Mouse (Mus musculus) c-Kit-positive CD71-positive TER-119-negative erythroid progenitor cells, embryonic 14.5 days (primary cell): ENCODE measurements around the gene Nxf1.
"Not testable (repeated sequence)": the region's sequence is repeated elsewhere in the genome, so short reads cannot be mapped to it uniquely, and the experiment has no call there.

Experiments
- DNase-seq: peaks from one replicate; pipeline ENCODE4 v3.0.0-alpha.2; 2013; ENCODE audit warnings: low read depth

Nxf1 gene

DNA sequence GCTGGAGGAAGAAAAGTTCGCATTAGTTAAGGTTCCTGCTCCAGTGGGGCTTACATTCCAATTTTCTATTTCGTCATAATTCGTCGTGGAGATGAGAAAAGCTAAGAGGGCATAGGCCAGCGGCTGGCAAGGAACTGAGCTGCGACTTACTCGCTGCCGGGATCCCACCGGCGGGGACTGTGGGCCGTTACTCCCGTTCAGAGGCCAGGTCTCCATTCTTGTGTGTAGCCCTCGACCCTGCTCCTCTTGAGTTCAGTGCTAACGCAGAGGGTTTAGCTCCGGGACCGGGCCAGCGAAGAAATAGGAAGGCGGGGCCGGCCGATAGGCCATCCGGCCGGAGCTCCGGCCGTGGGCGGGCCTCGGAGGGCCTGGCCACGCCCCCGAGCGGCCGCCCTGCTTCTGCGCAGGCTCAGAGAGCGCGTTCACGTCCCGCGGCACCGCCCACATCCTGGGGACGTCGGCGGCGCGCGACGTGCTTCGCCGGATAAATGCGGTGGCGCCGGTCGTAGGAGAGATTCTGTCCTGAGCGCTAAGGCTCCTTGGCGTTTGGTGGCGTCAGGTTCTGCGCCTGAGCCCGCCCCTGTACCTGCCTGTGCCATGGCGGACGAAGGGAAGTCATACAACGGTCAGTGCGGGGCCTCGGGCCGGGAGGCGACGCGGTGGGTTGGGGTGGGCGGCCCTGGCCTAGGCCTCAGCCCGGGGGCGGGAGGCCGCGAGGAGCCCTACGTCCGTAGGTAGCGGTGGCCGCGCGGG is at the start of gene Nxf1:
TSS of gene Nxf1 (plus strand) at position 439 of the 753 bp plus-strand sequence.
- peak; percentile 85 for DNase-seq

- DNase-seq: no peak
Observed at GRCm38 (mm10) chr19:8708954-8709353, 47.9 kb upstream of the Nxf1 start.

DNA sequence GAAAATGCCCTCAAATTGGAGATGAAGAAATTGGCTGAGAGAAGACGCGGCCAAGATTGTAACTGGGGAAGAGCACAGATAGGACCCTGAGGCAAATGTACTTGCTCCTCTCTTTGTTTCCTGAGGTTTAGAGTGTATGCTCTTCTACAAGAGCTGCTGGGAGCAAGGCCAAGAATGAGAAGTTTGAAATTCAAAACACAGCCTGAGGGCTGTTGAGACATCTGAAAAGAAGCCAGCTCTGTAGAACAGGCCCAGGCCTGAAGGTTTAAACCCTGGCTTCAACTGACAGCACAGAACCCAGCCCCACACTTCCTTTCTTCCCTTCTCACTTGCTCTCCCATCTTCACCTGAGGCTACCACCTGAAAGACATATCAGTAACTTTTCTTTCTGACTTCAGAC is 46.8 kb upstream of the Nxf1 start:
- DNase-seq: no peak

DNA sequence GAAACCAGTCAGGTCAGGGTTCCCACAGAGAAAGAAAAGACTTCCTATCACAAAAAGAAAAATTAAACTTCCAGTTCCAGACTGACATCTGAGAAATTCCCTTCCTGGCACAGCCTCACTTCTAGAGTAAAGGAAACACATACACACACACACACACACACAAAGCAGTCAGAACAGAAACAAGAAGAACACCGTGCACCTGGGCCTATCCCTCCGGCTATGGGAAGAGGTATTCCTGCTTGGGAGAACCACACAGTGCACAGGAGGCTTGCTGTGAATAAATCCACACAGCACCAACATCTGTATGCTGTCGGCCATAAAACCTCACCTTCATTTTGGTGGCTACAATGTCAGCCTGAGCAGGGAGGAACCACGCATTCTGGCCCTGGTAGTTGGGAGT is 45.4 kb upstream of the Nxf1 start:
- DNase-seq: no peak

DNA sequence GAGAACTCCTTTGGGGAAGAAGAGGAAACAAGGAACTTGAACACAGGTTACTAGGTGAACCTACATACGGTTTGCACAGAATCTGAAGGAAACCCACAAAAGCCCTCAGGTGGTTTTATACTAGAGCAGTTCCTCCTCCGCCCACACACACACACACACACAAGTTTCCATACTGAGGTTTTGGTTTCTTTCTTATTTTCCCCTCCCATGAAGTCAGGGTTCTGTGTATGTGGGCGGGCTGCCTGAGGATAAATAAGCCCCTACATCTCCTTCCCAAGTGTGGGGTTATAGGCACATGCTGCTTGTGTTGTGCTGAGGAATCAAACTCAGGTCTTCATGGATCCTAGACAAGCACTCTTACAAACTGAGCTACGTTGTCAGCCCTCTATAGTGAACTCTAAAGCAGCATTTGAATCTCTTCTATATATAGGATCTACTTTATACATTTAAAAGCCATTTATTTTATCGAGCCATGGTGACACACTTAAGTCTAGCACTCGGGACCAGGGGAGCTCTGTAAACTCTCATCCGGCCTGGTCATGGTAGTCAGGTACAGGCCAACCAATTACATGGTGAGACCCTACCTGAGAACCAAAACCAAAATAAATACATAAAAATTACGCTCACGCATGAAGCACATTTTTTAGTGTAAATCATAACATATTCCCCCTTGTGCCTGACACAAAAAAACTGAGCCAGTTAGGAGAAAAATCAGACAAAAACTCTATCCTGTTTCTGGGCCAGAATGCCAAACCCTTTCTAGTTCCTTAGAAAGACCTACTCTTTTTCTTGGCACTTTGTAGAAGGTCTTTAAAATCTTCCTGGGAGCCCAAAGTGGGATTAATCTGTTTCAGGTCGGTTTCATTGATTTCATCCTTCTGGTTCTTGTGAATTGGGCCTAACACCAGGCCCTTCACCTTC is 44.7 kb upstream of the Nxf1 start:
- DNase-seq: no peak

DNA sequence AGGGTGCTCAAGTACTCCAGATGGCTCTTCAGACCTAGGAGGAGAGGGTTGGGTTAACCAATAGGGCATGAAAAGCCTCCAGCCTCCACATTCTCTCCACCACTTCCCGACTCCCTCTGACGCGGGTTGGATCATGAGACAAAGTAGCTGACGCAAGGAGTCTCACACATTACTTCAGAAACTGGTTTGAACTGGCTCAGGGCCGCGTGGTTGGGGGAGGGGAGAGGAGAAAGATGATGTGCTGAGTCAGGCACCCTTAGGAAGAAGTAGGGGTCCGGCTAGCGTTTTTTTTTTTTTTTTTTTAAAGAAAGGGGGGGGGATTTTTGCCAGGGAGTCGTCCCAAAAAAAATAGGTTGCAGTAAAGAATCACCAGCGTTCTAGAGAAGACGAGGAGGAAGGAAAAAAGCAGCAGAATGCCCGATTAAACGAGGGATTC is 44.0 kb upstream of the Nxf1 start:
- DNase-seq: peak; percentile 89

DNA sequence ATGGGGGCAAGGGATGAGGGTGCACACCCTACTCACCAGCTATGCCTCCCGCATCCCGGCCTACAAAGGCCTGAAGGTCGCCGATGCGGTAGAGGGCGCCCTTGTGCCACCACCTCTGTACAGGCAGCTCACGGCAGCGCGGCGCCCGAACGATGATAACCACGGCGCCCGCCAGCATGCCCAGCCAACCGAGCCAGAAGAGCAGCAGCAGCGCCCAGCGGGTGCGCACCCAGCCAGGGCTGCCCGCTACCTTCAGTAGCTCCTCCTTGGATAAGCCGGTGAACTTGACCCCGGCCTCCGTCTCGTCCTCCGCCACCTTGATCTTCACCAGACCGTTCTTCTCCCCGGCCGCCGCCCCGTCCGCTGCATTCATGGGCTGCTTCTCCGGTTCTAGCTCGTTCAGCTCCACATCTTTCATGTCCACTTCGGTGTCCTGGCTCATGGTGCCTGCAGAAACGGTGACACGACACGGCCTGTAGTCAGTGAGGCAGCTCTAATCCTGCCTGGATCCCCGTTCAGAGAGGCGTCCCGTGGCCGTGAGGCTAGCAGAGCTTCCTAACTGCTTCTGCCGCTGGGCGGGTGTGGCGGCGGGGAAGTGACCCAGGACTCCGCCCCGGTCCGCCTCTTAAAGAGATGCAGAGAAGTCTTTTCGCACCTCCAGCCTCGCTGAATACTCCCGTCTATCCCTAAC is 43.4 kb upstream of the Nxf1 start:
- DNase-seq: peak; percentile 82

- no peak for DNase-seq
Observed at GRCm38 (mm10) chr19:8713997-8714652, 42.7 kb upstream of the Nxf1 start.

- peak; percentile 85 for DNase-seq
Observed at GRCm38 (mm10) chr19:8714653-8715481, 42.0 kb upstream of the Nxf1 start.

- DNase-seq: no peak
Observed at GRCm38 (mm10) chr19:8715868-8716766, 40.8 kb upstream of the Nxf1 start.

DNA sequence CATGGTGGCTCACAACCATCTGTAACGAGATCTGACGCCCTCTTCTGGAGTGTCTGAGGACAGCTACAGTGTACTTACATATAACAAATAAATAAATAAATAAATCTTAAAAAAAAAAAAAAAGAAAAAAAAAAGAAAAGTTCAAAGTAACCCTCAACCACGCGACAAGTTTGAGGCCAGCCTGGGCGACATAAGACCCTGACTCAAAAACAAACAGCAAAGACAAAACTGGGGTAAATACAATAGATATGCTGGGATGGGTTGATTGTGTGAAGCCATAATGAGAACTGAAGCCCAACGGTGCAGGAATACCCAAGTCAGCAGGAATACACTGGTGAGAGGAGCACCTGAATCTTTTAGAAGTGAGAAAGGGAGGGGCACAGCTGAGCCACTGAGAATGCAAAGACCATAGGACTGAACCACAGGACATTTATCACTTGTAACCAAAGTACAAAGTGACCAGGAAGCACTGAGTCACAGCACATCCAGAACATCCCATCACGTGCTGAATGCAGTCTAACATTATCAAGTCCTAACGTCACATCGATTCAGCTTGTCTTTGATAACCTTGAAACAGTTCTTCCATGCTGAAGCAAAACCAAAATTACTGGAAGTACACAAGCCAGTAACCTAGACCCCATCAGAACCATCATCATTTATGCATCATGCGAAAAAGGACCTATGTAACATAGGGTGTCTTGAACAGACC is 40.0 kb upstream of the Nxf1 start:
- DNase-seq: no peak

GRCm38 (mm10) chr19:8718357-8718756 is 38.5 kb upstream of the Nxf1 start:
- DNase-seq: no peak

DNA sequence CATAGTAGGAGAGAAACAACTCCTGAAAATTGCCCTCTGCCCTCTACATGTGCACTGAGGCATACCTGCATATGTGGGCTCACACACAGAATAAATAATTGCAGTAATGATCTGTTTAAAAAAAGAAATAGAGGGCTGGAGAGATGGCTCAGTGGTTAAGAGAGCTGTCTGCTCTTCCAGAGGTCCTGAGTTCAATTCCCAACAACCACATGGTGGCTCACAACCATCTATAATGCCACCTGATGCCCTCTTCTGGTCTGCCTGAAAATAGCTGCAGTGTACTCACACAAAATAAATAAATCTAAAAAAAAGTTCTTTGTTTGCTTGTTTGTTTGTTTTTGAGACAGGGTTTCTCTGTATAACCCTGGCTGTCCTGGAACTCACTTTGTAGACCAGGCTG is 37.8 kb upstream of the Nxf1 start:
- not testable (repeated sequence) for DNase-seq

- no peak for DNase-seq
Observed at GRCm38 (mm10) chr19:8721378-8721777, 35.5 kb upstream of the Nxf1 start.

GRCm38 (mm10) chr19:8722021-8722420 is 34.9 kb upstream of the Nxf1 start:
- DNase-seq: no peak

DNA sequence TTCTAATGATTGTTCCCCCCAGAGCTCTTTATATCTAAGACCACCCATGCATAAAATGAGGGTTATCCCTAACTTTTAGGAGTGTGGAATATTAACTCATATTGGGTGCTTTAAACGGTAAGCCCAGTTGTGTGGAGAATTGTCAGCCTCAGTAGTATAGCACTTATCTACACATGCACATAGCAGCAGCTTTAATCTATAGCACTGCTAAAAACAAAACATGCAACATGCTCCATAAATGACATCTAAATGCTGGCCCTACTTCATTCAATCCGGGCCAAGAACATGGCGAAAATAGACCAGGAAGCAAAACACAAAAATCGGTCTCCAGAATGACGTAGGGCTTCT is 34.3 kb upstream of the Nxf1 start:
- no peak for DNase-seq

- DNase-seq: peak; percentile 96
Observed at GRCm38 (mm10) chr19:8722907-8723573, 33.8 kb upstream of the Nxf1 start, which contains the start of gene Slc3a2. Slc3a2 (minus strand) TSS chr19:8723369.

DNA sequence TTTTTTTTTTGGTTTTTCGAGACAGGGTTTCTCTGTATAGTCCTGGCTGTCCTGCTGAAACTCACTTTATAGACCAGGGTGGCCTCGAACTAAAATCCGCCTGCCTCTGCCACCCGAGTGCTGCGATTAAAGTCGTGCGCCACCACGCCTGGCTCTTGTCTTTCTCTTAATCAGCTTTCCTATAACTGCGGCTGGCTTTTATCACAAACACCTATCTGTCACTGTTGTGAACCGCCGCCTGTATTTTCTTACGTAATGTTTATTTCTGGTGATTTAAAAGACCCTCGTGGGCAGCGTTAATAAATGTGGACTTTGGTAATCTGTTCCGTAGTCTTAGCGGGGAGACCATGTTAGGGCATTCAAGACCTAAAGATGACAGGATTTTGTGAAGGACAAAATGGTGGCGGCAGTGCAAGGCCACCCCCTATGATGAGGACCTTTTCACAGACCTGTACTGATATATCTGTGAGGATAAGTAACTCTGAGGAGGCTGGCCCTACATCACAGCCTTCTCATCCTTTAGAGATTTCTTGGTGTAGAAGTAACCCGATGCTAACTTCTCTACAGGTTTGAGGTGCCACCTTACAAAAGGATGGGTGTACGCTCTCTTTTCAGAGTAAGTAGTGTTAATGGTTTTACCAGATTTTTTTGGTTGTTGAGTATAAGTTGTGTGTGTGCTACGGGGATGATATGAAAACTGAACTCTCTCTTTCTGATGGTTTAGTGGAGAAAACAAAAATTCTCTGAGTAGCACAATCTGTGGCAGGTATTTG is 33.1 kb upstream of the Nxf1 start:
- DNase-seq: no peak
